Mouse (Mus musculus) kidney, postnatal 14 days (tissue): ENCODE data around the gene Gjd2.

Experiments used
- DNase-seq: peaks from one replicate; pipeline ENCODE4 v3.0.0; 2022; ENCODE audit warnings: mixed read lengths

Gene Gjd2

GRCm38 (mm10) chr2:114011838-114012237, 1.6 kb downstream of the Gjd2 start:
- peak; percentile 54 for DNase-seq

GRCm38 (mm10) chr2:114008321-114008720, 5.1 kb downstream of the Gjd2 start:
- no peak for DNase-seq

GRCm38 (mm10) chr2:113997484-113997883, 15.9 kb downstream of the Gjd2 start:
- DNase-seq = no peak

GRCm38 (mm10) chr2:113996930-113997329, 16.5 kb downstream of the Gjd2 start:
- DNase-seq = no peak

- DNase-seq = no peak
Observed at GRCm38 (mm10) chr2:113984890-113985289, 28.5 kb downstream of the Gjd2 start.

GRCm38 (mm10) chr2:113980664-113981063, 32.8 kb downstream of the Gjd2 start:
- DNase-seq = no peak

GRCm38 (mm10) chr2:113978151-113978771, 35.2 kb downstream of the Gjd2 start:
- no peak for DNase-seq

- DNase-seq = no peak
Observed at GRCm38 (mm10) chr2:113973950-113974349, 39.5 kb downstream of the Gjd2 start.

- no peak for DNase-seq
Observed at GRCm38 (mm10) chr2:113966421-113966820, 47.0 kb downstream of the Gjd2 start.
